Mouse (Mus musculus): Measurements from ENCODE around the gene Zbtb17. TPM values are rescaled to one million over a fixed set of nuclear protein-coding genes. Genes with fewer than 3 reads are reported as not detected.
A peak's percentile ranks its signal among the peaks of the same experiment; 100 is the strongest.

Zbtb17 gene
- polyA plus RNA-seq (2012; fragmentation: generic; extraction: Trizol), result 30.1 TPM

DNA sequence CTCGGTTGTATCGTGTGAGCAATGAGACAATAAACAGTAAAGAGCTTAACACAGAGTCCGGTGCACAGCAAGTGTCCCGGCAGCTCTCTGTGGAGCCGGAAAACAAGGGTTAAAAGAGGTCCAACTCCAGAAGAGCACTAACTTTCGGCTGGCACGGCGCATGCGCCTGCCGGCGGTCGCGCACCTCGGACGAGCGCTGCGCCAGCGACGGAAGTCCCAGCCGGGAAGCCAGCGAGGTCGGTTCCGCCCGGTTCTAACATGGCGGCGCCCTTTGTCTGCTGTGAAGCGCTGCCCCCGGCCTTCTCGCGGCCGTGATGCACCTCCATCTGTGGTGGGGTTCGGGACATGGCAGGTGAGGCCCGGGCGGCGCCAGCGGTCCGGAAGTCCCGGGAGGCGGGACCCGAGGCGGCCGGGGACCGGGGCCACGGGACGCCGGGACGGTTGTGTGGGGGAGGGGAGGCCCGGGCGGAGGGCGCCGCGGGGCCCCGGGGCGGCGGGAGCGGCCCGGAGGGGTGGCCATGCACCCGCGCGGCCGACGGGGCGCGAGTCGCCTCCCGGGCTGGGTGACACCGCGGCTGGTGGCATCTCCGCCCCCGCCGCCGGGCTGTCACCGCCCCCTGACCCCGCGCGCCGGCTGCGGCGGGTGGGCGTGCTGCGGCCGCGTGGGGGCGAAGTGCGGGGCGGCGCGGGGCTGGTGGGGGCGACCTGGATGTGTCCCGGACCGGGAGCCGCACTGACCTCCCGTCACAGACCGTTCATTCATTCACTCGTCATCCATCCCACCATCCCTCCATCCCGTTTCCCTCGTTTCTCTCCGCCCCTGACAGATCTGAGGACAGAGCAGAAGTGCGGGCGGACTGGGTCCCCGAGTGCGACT, at the start of gene Zbtb17:
TSS of gene Zbtb17 (plus strand) at position 204 of the 877 bp plus-strand sequence.
- Histone ChIP-seq H3K36me3 (ENCODE audit: control insufficient read depth, insufficient read depth) (peaks cover 7% of the 10 kb centered on the region), H3K79me2 (ENCODE audit: control insufficient read depth, insufficient read depth) (peaks cover 30% of the 10 kb centered on the region), H3K27me3 (ENCODE audit: control insufficient read depth, insufficient read depth, insufficient read length) (no peaks in the 10 kb centered on the region), H3K4me2 (ENCODE audit: low read depth) (peak within 1 kb of the TSS; percentile 96), H3ac (ENCODE audit: control insufficient read depth, insufficient read length) (peak within 1 kb of the TSS; percentile 79), H3K4me3 (peak within 1 kb of the TSS; percentile 34)
- TF ChIP-seq POLR2A (IDR thresholded peaks at IDR 0.05; ENCODE audit: insufficient read length, low read depth) (peak; percentile 74), USF1 (IDR thresholded peaks at IDR 0.05; ENCODE audit: low read depth) (no peak), MAX (IDR thresholded peaks at IDR 0.05; ENCODE audit: low read depth) (no peak), TCF12 (IDR thresholded peaks at IDR 0.05; ENCODE audit: insufficient read depth, poor library complexity, severe bottlenecking) (no peak), POLR2AphosphoS2 (IDR thresholded peaks at IDR 0.05; ENCODE audit: insufficient read length, low read depth) (peak; percentile 60), SRF (IDR thresholded peaks at IDR 0.05; ENCODE audit: control insufficient read depth, insufficient read length, low read depth) (peak; percentile 73), TCF3 (IDR thresholded peaks at IDR 0.05; ENCODE audit: insufficient read length, low read depth) (no peak), REST (IDR thresholded peaks at IDR 0.05; ENCODE audit: insufficient read depth, insufficient read length) (no peak), MYOD1 (IDR thresholded peaks at IDR 0.05; ENCODE audit: control insufficient read depth in 1 of 3, insufficient read length in 2 of 3, low read depth in 2 of 3) (no peak), MYOG (IDR thresholded peaks at IDR 0.05; ENCODE audit: control insufficient read depth in 1 of 3, insufficient read depth in 1 of 3, insufficient read length in 2 of 3, low read depth in 2 of 3) (peak in 1 of 3 experiments; percentile 13), CEBPB (IDR thresholded peaks at IDR 0.05; ENCODE audit: insufficient read depth, poor library complexity, severe bottlenecking) (no peak), E2F4 (IDR thresholded peaks at IDR 0.05; ENCODE audit: insufficient read depth) (no peak)

DNA sequence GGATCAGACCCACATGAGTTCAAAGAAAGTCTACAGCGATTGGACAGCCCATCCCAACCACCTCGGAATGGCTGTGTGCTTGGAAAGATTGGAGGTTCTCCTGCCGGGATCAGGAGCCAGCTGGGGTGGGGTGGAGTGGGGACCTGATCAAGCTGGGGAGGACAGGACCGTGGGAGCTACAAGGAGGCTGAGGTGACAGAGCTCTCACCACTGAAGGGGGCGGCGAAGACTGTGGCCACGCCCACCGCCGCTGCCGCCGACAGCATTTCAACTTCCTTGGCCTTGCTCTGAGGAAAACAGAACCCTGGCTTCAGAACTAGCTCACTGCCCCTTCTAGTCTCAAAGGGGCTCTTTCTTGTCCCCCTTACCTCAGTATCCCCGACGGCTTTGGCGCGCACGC, 49.7 kb upstream of the Zbtb17 start:
- peaks cover 8% of the 10 kb centered on the region for H3K27me3 ChIP-seq (ENCODE audit: control insufficient read depth, insufficient read depth, insufficient read length)
- no peak overlapping the region for H3ac ChIP-seq (ENCODE audit: control insufficient read depth, insufficient read length)
- H3K36me3 ChIP-seq (ENCODE audit: control insufficient read depth, insufficient read depth), result no peaks in the 10 kb centered on the region
- H3K4me2 ChIP-seq (ENCODE audit: low read depth), result no peak overlapping the region
- TF ChIP-seq POLR2A (IDR thresholded peaks at IDR 0.05; ENCODE audit: insufficient read length, low read depth) (no peak), SRF (IDR thresholded peaks at IDR 0.05; ENCODE audit: control insufficient read depth, insufficient read length, low read depth) (no peak), REST (IDR thresholded peaks at IDR 0.05; ENCODE audit: insufficient read depth, insufficient read length) (no peak), USF1 (IDR thresholded peaks at IDR 0.05; ENCODE audit: low read depth) (no peak), MYOD1 (IDR thresholded peaks at IDR 0.05; ENCODE audit: control insufficient read depth in 1 of 3, insufficient read length in 2 of 3, low read depth in 2 of 3) (no peak), MAX (IDR thresholded peaks at IDR 0.05; ENCODE audit: low read depth) (no peak)
- H3K79me2 ChIP-seq (ENCODE audit: control insufficient read depth, insufficient read depth), result no peaks in the 10 kb centered on the region
- H3K4me3 ChIP-seq, result no peak overlapping the region

DNA sequence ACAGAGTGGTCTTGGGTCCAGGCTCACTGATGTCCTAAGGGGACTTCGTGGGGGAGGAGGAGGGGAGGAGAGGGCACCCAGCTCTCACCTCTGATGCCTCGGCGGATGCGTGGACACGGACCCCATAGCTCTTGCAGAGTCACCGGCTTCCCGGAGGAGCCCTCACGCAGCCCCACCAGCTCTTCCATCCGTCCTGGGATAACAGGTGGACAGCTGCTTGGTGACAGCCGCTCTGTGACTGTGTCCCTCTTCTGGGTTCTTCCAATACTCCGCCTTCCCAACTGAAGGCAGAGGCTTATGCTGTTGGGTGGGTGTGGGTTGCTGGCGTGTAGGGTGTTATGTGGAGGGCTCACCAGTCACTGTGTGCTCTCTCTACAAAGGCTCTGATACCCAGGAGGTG, 46.6 kb upstream of the Zbtb17 start:
- no peaks in the 10 kb centered on the region for H3K36me3 ChIP-seq (ENCODE audit: control insufficient read depth, insufficient read depth)
- no peak overlapping the region for H3K4me3 ChIP-seq
- H3K4me2 ChIP-seq (ENCODE audit: low read depth), result no peak overlapping the region
- TF ChIP-seq MYOD1 (IDR thresholded peaks at IDR 0.05; ENCODE audit: control insufficient read depth in 1 of 3, insufficient read length in 2 of 3, low read depth in 2 of 3) (peak in 2 of 3 experiments; percentile 40 to 61), USF1 (IDR thresholded peaks at IDR 0.05; ENCODE audit: low read depth) (no peak), MYOG (IDR thresholded peaks at IDR 0.05; ENCODE audit: control insufficient read depth in 1 of 3, insufficient read depth in 1 of 3, insufficient read length in 2 of 3, low read depth in 2 of 3) (peak in 1 of 3 experiments; percentile 66)
- no peaks in the 10 kb centered on the region for H3K79me2 ChIP-seq (ENCODE audit: control insufficient read depth, insufficient read depth)
- H3ac ChIP-seq (ENCODE audit: control insufficient read depth, insufficient read length), result no peak overlapping the region
- peaks cover 8% of the 10 kb centered on the region for H3K27me3 ChIP-seq (ENCODE audit: control insufficient read depth, insufficient read depth, insufficient read length)

DNA sequence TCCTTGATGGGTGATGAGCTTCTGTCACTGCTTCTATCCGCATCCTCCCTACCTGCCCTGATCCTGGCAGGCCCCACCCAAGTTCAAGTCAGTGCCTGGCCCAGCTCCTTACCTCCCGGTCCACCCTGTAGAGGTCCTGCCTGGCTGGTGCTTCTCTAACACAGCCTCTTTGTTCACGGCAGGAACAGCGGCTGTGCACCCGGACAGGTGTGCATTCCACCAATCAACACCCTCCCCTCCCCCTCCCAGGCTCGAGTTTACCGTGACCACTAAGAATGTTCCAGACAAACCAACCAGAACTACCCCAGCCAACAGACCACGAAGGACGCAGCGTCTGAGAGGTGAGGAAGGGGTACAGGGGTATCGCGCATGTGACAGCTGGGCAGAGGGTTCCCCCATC, 45.9 kb upstream of the Zbtb17 start, which contains the start of gene Clcnka:
TSS of gene Clcnka (minus strand) at position 180 of the 400 bp plus-strand sequence.
- H3K79me2 ChIP-seq (ENCODE audit: control insufficient read depth, insufficient read depth), result no peaks in the 10 kb centered on the region
- no peak for TF ChIP-seq E2F4 (IDR thresholded peaks at IDR 0.05; ENCODE audit: insufficient read depth)
- peak in 1 of 3 experiments; percentile 68 for TF ChIP-seq MYOD1 (IDR thresholded peaks at IDR 0.05; ENCODE audit: control insufficient read depth in 1 of 3, insufficient read length in 2 of 3, low read depth in 2 of 3)
- TF ChIP-seq POLR2AphosphoS2 (IDR thresholded peaks at IDR 0.05; ENCODE audit: insufficient read length, low read depth), result no peak
- TF ChIP-seq MYOG (IDR thresholded peaks at IDR 0.05; ENCODE audit: control insufficient read depth in 1 of 3, insufficient read depth in 1 of 3, insufficient read length in 2 of 3, low read depth in 2 of 3), result peak in 1 of 3 experiments; percentile 60
- no peak within 1 kb of the TSS for H3K4me3 ChIP-seq
- H3ac ChIP-seq (ENCODE audit: control insufficient read depth, insufficient read length), result no peak within 1 kb of the TSS
- no peak within 1 kb of the TSS for H3K4me2 ChIP-seq (ENCODE audit: low read depth)
- H3K36me3 ChIP-seq (ENCODE audit: control insufficient read depth, insufficient read depth), result no peaks in the 10 kb centered on the region
- H3K27me3 ChIP-seq (ENCODE audit: control insufficient read depth, insufficient read depth, insufficient read length), result peaks cover 8% of the 10 kb centered on the region

DNA sequence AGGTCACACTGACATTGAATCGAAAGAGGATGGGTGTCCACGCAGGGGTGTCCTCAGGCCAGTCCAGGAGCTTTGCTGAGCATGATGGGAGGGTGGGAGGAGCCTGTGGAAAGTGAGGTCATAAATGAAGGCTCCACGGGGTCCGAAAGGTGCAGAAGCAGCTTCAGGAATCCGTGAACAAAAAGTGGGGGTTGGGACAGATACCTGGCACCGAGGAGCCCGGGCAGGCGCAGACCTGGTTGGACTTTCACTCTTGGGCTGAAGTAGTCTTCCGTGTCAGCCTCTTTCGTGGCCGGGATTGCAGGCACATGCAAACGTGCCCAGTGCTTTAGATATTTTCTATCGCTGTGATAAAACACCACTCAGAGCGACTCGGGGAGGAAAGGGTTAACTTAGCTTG, 44.3 kb upstream of the Zbtb17 start:
- no peak for TF ChIP-seq TCF12 (IDR thresholded peaks at IDR 0.05; ENCODE audit: insufficient read depth, poor library complexity, severe bottlenecking)
- TF ChIP-seq MYOD1 (IDR thresholded peaks at IDR 0.05; ENCODE audit: control insufficient read depth in 1 of 3, insufficient read length in 2 of 3, low read depth in 2 of 3), result no peak
- no peak for TF ChIP-seq CEBPB (IDR thresholded peaks at IDR 0.05; ENCODE audit: insufficient read depth, poor library complexity, severe bottlenecking)
- no peak for TF ChIP-seq MYOG (IDR thresholded peaks at IDR 0.05; ENCODE audit: control insufficient read depth in 1 of 3, insufficient read depth in 1 of 3, insufficient read length in 2 of 3, low read depth in 2 of 3)
- TF ChIP-seq E2F4 (IDR thresholded peaks at IDR 0.05; ENCODE audit: insufficient read depth), result no peak
- no peak for TF ChIP-seq USF1 (IDR thresholded peaks at IDR 0.05; ENCODE audit: low read depth)
- no peak for TF ChIP-seq REST (IDR thresholded peaks at IDR 0.05; ENCODE audit: insufficient read depth, insufficient read length)
- no peak for TF ChIP-seq POLR2AphosphoS2 (IDR thresholded peaks at IDR 0.05; ENCODE audit: insufficient read length, low read depth)
- TF ChIP-seq POLR2A (IDR thresholded peaks at IDR 0.05; ENCODE audit: insufficient read length, low read depth), result no peak
- no peak for TF ChIP-seq TCF3 (IDR thresholded peaks at IDR 0.05; ENCODE audit: insufficient read length, low read depth)
- no peak for TF ChIP-seq SRF (IDR thresholded peaks at IDR 0.05; ENCODE audit: control insufficient read depth, insufficient read length, low read depth)
- no peak for TF ChIP-seq MAX (IDR thresholded peaks at IDR 0.05; ENCODE audit: low read depth)
- no peaks in the 10 kb centered on the region for H3K79me2 ChIP-seq (ENCODE audit: control insufficient read depth, insufficient read depth)
- peaks cover 8% of the 10 kb centered on the region for H3K27me3 ChIP-seq (ENCODE audit: control insufficient read depth, insufficient read depth, insufficient read length)
- H3K4me3 ChIP-seq, result no peak overlapping the region
- H3K4me2 ChIP-seq (ENCODE audit: low read depth), result no peak overlapping the region
- H3ac ChIP-seq (ENCODE audit: control insufficient read depth, insufficient read length), result no peak overlapping the region
- H3K36me3 ChIP-seq (ENCODE audit: control insufficient read depth, insufficient read depth), result no peaks in the 10 kb centered on the region
